Mouse (Mus musculus): ENCODE results near the gene Thrsp. TPM values are rescaled to one million over a fixed set of nuclear protein-coding genes. Genes with fewer than 3 reads are reported as not detected.

Gene Thrsp
- 0.48 TPM for polyA plus RNA-seq (2017; shearing (Covaris generic))

DNA sequence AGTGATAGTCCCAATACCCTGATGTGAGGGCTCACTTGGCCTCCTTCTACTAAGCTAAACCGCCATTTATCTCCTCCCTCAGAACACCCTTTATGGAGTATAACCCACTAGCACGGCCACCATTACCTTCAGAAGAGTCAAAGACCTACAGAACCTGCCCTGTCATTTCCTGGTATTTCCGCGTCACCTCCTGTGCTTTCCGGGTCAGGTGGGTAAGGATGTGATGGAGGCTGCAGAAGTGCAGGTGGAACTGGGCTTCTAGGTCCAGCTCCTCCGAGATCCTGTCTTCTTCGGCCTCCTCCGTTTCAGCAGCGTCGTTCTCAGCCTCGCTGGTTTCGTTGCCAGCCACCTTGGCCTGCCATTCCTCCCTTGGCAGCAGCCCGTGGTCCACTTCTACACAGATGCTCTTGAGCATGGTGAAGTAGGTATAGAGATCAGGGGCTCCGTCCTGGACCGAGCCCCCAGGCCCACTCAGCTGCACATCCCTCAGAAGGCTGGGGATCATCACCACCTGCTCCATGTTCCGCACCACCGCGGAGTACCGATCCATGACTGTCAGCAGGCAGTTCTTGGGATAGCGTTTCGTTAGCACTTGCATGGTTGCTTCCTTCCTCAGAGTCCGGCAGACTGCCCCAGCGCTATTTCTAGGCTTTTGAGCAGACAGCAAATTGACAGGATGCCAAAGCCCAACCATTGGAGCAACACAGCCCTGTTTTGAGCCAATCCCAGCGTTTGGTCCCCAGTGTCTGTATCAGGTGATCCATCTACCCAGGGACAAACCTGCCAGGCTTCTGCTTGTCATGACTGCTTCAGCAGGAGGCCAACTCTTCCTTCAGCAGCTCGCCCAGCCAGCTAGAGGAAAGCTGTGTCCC lies at the start of gene Thrsp:
Gene Thrsp (minus strand): TSS at position 825 of the 872 bp plus-strand sequence.

DNA sequence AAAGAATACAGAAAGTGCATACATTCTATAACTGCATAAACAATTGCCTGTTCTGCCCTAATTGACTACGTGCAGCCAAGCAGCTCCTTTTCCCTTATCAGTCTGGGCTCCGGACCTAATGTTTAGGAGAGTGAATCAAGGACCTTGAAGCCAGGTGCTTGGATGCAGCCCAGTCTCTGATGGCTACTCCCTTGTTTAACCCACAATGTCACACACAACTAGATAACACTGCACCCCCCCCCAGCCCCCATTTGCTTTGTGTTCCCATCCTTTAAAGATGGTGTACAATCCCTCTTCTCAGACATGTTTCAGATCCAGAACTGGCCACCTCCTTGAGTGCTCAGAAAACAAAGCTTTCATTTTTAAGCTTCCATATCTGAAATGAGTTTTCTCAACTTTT lies 33.5 kb upstream of the Thrsp start, which contains the start of gene Kctd14:
Gene Kctd14 (plus strand): TSS at position 301 of the 400 bp plus-strand sequence.

DNA sequence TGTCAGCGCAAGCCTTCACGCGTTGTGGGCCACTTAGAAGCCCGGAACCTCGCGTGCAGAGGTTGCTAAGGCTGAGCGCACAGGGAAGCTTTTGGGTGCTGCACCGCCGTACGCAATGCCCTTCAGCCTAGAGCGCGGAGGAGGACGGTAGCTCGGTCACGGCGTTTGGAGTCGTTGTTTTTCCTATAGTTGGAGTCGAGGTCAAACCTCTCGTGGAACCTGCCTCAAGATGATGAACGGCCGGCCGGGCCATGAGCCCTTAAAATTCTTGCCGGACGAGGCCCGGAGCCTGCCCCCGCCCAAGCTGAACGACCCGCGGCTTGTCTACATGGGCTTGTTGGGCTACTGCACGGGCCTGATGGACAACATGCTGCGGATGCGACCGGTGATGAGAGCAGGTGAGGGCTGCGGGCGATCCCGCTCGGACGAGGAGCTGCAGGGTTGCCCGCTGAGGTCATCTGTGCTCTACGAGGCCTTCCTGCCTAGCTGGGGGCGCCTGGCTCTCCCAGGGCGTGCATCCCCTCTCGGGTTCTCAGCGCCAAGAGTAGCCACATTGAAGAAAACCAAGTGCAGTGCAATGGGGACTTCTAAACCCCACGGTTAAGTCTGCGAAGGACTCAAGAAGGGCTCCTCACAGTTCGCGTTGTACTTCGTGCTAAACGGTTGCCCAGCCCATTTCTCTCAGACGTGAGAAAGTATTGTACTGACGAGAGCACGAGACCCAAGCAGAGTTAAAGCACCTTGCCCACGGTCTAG lies 17.4 kb downstream of the Thrsp start, which contains the start of gene Ndufc2:
Gene Ndufc2 (plus strand): TSS at position 44 of the 756 bp plus-strand sequence.

Other genes starting within 250 kb of the Thrsp start
- gene Usp35, start 85.7 kb downstream of the Thrsp start, polyA plus RNA-seq (2017; shearing (Covaris generic)) = 1.2 TPM
- gene Kctd21, start 85.4 kb downstream of the Thrsp start, polyA plus RNA-seq (2017; shearing (Covaris generic)) = 0.46 TPM
- 10.7 TPM for gene Alg8, start 46.1 kb downstream of the Thrsp start, polyA plus RNA-seq (2017; shearing (Covaris generic))
- 85.1 TPM for gene Ndufc2, start 17.7 kb downstream of the Thrsp start, polyA plus RNA-seq (2017; shearing (Covaris generic))
- gene Kctd14, start 33.6 kb upstream of the Thrsp start, polyA plus RNA-seq (2017; shearing (Covaris generic)) = 0.73 TPM
- gene Ints4, start 63.2 kb upstream of the Thrsp start, polyA plus RNA-seq (2017; shearing (Covaris generic)) = 32.0 TPM
- 15.2 TPM for gene Aamdc, start 161.8 kb upstream of the Thrsp start, polyA plus RNA-seq (2017; shearing (Covaris generic))
- gene Rsf1, start 162.2 kb upstream of the Thrsp start, polyA plus RNA-seq (2017; shearing (Covaris generic)) = 44.6 TPM